Mouse (Mus musculus) stomach, adult 2 months (tissue): ENCODE data around the gene Olfr1378. TPM values are rescaled to one million over a fixed set of nuclear protein-coding genes. Genes with fewer than 3 reads are reported as not detected.

Experiments
- polyA plus RNA-seq: library from polyadenylated mRNA; depleted of rRNA; stranded (reverse); fragments of >200 nt; gene quantifications from 2 replicates; pipeline ENCODE4 v1.2.3, GENCODE M21; 2012; rRNA removed

Olfr1378 gene
- not detected in 2 replicates for polyA plus RNA-seq

DNA sequence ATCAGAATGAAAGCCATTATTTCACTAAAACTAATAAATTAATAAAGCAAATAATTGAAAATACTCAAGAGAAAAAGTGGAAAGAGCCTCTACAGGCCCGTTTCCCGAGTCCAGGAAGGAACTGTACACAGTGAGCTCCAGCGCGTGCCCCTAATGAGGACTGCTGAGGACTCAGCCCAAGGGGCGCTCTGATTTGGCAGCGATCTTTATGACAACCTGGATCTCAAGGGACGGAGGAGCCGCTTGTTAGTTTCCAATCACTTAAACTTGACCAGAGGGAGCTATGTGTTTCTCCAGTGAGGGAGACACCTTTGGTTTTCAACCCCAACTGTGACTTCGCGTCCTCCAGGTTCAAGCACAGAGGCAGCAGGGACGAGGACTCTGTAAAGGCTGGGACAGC, at the start of gene Olfr1378:
Olfr1378 (plus strand) TSS at position 301 of the 400 bp plus-strand sequence.

DNA sequence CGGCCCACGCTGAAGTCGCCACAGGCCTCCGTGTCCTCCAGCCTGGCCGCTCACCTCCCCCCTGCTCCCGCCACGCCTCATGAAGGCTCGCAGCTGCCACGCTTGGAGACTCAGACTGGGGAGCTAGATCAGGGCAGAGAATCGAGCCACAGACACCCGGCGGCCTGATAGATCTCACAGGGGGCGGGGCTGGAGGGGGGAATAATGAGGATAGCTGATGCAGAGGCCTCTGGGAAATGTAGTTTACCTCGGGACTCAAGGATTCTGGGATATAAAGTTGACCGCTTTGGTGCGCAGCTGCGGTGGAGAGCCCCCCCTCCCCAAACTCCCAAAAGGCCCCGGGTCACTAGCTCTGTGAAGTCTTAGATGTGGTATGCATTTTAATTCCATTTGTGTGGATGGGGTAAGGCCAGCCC, 34.9 kb upstream of the Olfr1378 start, which contains the start of gene Zfp354b:
Zfp354b (minus strand) TSS at position 183 of the 416 bp plus-strand sequence.

DNA sequence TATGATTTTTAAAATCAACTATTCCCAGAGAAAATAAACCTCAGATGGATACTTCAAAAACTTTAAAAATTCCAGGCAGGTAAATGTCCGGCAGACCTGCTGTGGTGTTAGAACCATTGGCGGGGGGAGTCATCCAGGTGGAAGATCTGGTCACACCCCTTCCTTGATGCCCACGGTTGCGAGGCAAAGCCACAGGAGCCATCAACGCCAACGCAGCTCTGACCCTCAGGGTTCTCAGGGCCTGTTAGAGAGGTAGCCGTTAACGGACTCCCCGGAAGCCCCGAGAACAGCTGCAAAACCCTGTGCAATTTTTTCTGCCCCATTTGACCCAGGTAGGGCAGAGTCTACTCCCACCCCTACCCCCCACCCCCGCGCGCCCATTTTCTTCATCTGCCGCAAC, 22.8 kb upstream of the Olfr1378 start, which contains the start of gene 4933414I15Rik:
4933414I15Rik (minus strand) TSS at position 260 of the 400 bp plus-strand sequence.

DNA sequence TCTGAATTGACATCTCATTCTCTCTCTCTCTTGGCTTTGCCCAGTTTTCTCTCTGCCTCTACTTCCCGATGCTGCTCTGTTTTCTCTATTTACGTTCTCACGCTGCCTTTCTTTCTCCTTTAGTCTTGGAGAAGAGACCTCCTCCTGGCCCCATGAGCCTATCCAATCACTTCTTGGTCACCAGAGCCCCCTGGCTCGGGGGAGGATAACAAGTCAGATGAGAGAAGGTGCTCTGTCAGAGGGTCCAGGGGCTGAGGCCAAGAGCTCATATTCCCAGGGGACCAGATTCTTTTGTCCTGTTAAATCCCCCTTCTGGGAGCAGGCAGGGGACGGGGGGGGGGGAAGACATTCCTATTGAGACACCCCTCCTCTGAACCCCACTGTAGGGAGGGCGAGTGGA, 12.7 kb upstream of the Olfr1378 start, which contains the start of gene Prop1:
Prop1 (minus strand) TSS at position 101 of the 400 bp plus-strand sequence.

DNA sequence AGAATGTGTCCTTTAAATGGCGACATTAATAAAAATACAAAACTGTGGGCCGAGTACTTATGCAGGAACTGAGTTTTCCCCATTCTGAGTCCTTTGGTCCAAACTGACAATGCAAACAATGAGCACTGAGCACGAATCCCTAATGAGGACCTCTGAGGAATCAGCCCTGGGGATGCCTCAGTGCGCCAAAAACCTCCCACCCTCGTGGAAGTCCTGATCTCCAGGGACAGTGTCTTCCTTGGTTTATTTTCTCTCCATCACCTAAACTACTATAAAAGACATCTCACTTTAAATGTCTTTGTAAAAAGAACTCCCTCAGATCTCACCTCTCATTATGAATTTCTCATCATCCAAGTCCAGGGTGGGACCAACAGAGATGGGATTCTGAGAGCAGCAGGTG, 15.3 kb downstream of the Olfr1378 start, which contains the start of gene Olfr1377:
Olfr1377 (plus strand) TSS at position 301 of the 400 bp plus-strand sequence.

DNA sequence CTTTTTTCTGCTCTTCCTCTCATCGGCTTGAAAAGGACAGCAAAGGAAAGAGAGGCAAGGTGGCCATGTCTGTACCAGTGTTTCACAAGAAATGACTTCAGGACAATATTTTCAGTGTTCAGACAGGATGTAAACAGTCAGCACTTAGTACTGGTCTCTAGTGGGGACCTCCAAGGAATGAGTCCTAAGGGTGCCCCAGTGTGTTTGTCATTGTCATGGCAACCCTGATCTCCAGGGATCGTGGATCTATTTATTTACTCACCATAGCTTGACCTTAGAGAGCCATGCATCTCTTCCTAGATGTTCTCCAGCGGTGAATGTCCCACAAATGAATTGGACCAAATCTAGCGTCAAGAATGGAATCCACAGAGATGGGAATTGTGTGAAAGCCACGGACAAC, 37.0 kb downstream of the Olfr1378 start, which contains the start of gene Olfr51:
Olfr51 (plus strand) TSS at position 301 of the 400 bp plus-strand sequence.

DNA sequence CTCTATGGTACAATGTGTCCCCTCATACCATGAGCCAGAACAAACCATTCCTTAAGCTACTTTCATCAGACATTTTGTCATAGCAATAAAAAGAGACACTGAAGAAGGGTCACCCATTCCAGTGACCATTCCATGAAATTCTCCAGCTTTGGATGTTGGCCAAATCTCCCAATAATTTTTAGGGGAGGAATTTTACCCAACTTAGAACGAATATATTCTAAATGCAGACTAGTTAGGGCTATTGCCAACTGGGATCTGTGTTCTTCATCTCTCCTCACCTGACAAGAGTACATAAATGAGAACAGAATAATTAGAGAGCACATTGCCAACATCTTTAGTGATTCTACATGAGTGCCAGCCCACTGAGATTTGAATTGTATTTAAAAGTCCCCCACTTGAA, 47.6 kb downstream of the Olfr1378 start, which contains the start of gene Olfr54:
Olfr54 (plus strand) TSS at position 301 of the 400 bp plus-strand sequence.

Other genes starting within 250 kb of the Olfr1378 start
- gene Zfp354c, start 138.8 kb upstream of the Olfr1378 start, polyA plus RNA-seq: 0.28 and 0.52 TPM in 2 replicates
- gene Zfp879, start 125.0 kb upstream of the Olfr1378 start, polyA plus RNA-seq: 0.03 TPM in 1 of 2 replicates, not detected in the other
- 0.04 TPM in 1 of 2 replicates, not detected in the other for gene Grm6, start 115.8 kb upstream of the Olfr1378 start, polyA plus RNA-seq
- gene Zfp454, start 78.9 kb upstream of the Olfr1378 start, polyA plus RNA-seq: 0.04 TPM in 1 of 2 replicates, not detected in the other
- gene Zfp2, start 50.4 kb upstream of the Olfr1378 start, polyA plus RNA-seq: 0.09 TPM in 2 replicates
- gene Zfp354b, start 34.9 kb upstream of the Olfr1378 start, polyA plus RNA-seq: not detected in 2 replicates
- gene 4933414I15Rik, start 22.8 kb upstream of the Olfr1378 start, polyA plus RNA-seq: not detected in 2 replicates
- gene Prop1, start 12.8 kb upstream of the Olfr1378 start, polyA plus RNA-seq: 0.16 TPM in 1 of 2 replicates, not detected in the other
- not detected in 2 replicates for gene Olfr1377, start 15.4 kb downstream of the Olfr1378 start, polyA plus RNA-seq
- not detected in 2 replicates for gene Olfr51, start 37.1 kb downstream of the Olfr1378 start, polyA plus RNA-seq
- not detected in 2 replicates for gene Olfr54, start 47.7 kb downstream of the Olfr1378 start, polyA plus RNA-seq
- not detected in 2 replicates for gene Olfr1375, start 81.6 kb downstream of the Olfr1378 start, polyA plus RNA-seq
- gene Zfp354a, start 92.7 kb downstream of the Olfr1378 start, polyA plus RNA-seq: 0.05 and 0.56 TPM in 2 replicates